Mouse (Mus musculus) embryonic facial prominence, embryonic 10.5 days (tissue): ENCODE measurements around the gene Btbd9. TPM values are rescaled to one million over a fixed set of nuclear protein-coding genes. Genes with fewer than 3 reads are reported as not detected.

Experiments
- DNase-seq: peaks from one replicate; pipeline ENCODE4 v3.0.0-alpha.2; 2017; ENCODE audit warnings: low spot score
- H3K27ac ChIP-seq: fragments of 300-500 bp; sonication (generic); replicated peaks from 2 replicates; pipeline ENCODE4 v1.5.1; 2016; ENCODE audit warnings: mild to moderate bottlenecking
- H3K27me3 ChIP-seq: fragments of 300-500 bp; sonication (generic); replicated peaks from 2 replicates; pipeline ENCODE4 v1.6.1; 2016; ENCODE audit warnings: low read depth, mild to moderate bottlenecking; ENCODE audit not compliant: poor library complexity, severe bottlenecking
- H3K36me3 ChIP-seq: fragments of 300-500 bp; sonication (generic); replicated peaks from 2 replicates; pipeline ENCODE4 v1.6.1; 2016; ENCODE audit warnings: mild to moderate bottlenecking, moderate library complexity
- H3K4me1 ChIP-seq: fragments of 300-500 bp; sonication (generic); 2 replicates; pipeline ENCODE4 v1.6.1; 2016
- H3K4me3 ChIP-seq: fragments of 300-500 bp; sonication (generic); 2 replicates; pipeline ENCODE4 v1.5.1; 2016; ENCODE audit warnings: mild to moderate bottlenecking, moderate library complexity
- H3K9me3 ChIP-seq: fragments of 300-500 bp; sonication (generic); 2 replicates; pipeline ENCODE4 v1.6.1; 2016; ENCODE audit warnings: mild to moderate bottlenecking
- WGBS: fragments of 180-500 bp; shearing (Covaris S2); methylation state at CpG from one replicate; pipeline ENCODE4 v1.1.7; 2016; 5-methylcytosine and 5-hydroxymethylcytosine counted together
- polyA plus RNA-seq: library from polyadenylated mRNA; unstranded; fragments of >200 nt; fragmentation: Nextera tagmentation; extraction: Ambion mirVana; gene quantifications from 2 replicates; pipeline ENCODE4 v1.2.1, GENCODE M21; 2016

The Btbd9 gene
- polyA plus RNA-seq, 1 experiment from 2014 or later: 58.1 TPM

- H3K4me3 ChIP-seq: no peak overlapping the region
- no peak overlapping the region for H3K27ac ChIP-seq
- DNase-seq: no peak
- 78% methylated on average over 4 of the region's 4 CpGs for WGBS
- H3K27me3 ChIP-seq: no peaks in the 10 kb centered on the region
- no peaks in the 10 kb centered on the region for H3K9me3 ChIP-seq
- H3K36me3 ChIP-seq: no peaks in the 10 kb centered on the region
- H3K4me1 ChIP-seq: peaks cover 18% of the 10 kb centered on the region
Observed at GRCm38 (mm10) chr17:30312688-30313087, 263.6 kb downstream of the Btbd9 start.

DNA sequence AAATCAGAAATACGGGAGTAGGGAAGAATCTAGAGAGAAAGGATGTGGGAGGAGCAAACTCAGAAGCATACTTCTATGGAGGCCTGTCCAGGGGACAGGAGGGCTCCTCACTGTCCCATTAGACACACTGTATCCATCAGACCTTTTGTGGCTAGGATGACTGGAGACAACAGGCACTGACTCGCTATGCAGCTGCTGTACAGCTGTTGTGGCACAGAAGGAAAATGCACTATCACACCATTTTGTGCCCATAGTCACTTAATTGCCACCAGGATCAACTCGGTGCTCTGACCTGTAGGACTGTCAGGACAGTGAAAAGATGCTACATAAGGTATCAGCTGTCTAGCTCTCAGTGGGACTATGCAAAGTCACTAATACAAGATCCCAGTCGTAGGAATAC lies 266.7 kb downstream of the Btbd9 start:
- 84% methylated on average over 4 of the region's 4 CpGs for WGBS

DNA sequence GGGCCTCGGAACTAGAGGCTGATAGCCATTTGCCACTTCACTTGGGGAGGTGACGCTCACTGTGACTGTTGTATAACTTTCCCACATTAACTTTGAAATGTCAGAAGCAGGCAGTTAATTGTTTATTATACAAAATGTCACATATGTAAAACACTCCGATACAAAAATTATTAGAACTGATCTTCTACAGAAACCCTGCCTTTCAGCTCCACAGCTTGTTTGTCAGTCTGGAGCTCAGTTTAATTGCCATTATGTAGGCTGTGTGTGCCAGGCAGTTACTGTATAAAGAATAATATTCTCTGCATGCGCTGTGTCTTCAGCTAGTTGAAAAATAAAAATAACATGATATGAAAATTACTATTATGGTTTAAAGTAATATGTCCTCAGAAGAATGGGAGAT lies 267.4 kb downstream of the Btbd9 start:
- Histone ChIP-seq H3K27ac (no peak overlapping the region), H3K4me1 (peaks cover 15% of the 10 kb centered on the region), H3K4me3 (no peak overlapping the region), H3K27me3 (no peaks in the 10 kb centered on the region), H3K36me3 (no peaks in the 10 kb centered on the region), H3K9me3 (no peaks in the 10 kb centered on the region)
- DNase-seq: no peak
- 89% methylated on average over 4 of the region's 4 CpGs for WGBS

More for the DNA sequence above, 266.7 kb downstream of the Btbd9 start:
- Histone ChIP-seq H3K9me3 (no peaks in the 10 kb centered on the region), H3K27me3 (no peaks in the 10 kb centered on the region), H3K4me3 (no peak overlapping the region), H3K4me1 (peaks cover 15% of the 10 kb centered on the region), H3K36me3 (no peaks in the 10 kb centered on the region), H3K27ac (no peak overlapping the region)
- no peak for DNase-seq

DNA sequence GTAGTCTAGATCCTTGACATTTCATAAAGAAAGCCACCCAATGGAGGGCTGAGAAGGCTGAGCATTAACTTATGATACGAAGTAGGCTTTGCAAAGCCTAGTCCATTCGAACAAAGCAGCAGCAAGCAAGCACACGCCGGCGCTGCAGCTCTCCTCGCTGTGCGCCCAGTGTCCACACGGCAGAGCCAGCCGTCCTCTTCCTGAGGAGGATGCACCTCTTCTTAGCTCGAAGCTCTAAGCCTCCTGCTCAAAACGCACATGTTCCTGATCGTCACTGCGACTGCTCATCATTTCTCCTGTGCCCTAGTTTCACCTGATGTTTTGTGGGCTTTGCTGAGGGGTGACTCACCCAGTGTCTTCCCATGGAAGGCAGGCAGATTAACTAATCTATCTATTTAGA lies 268.0 kb downstream of the Btbd9 start:
- no peak overlapping the region for H3K27ac ChIP-seq
- no peak overlapping the region for H3K4me3 ChIP-seq
- WGBS: 89% methylated on average over 13 of the region's 13 CpGs
- no peak for DNase-seq
- no peaks in the 10 kb centered on the region for H3K36me3 ChIP-seq
- H3K27me3 ChIP-seq: no peaks in the 10 kb centered on the region
- peaks cover 15% of the 10 kb centered on the region for H3K4me1 ChIP-seq
- H3K9me3 ChIP-seq: no peaks in the 10 kb centered on the region

DNA sequence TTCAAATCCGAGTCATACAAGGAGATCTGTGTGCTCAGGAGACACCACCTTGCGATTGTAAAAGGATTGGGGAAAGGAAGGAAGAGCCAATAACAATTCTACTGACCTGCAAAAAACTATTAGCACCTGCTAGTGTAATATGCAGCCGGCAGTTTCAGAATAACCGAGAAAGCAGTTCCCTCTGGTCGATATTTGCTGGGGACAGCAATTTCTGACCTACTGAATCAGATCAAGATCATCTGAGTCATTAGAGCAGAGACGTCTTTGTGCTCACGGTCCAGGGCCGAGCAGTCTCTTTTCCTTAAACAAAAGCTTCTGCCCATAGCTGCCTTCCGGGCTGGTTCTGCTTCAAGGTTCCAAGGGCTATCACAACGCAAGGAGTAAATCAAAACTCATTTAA lies 269.1 kb downstream of the Btbd9 start:
- 81% methylated on average over 10 of the region's 10 CpGs for WGBS
- Histone ChIP-seq H3K27me3 (no peaks in the 10 kb centered on the region), H3K4me3 (no peak overlapping the region), H3K9me3 (no peaks in the 10 kb centered on the region), H3K36me3 (no peaks in the 10 kb centered on the region), H3K27ac (no peak overlapping the region), H3K4me1 (peaks cover 9% of the 10 kb centered on the region; the same call in 1 of the 2 replicates)
- no peak for DNase-seq

DNA sequence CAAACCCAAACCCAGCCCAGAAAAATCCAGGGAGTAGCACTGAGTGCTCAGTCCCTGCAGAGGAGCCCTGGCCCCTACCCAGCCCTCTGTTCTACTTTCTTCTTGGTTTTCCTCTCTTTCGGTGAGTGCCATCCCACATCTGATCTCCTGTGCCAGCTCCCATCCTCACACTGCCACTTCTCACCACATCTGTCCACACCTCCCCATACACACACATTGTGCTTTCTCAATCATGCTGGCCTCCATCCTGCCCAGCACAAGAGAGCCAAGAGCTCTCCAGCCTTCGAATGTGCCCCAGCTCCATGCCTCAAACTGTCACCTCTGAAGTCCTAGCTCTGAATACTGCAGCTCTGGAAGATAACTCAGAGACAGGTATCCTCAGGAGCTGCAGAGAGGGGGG lies 271.5 kb downstream of the Btbd9 start:
- H3K4me1 ChIP-seq: peaks cover 14% of the 10 kb centered on the region; the same call in 1 of the 2 replicates
- no peaks in the 10 kb centered on the region for H3K36me3 ChIP-seq
- no peak overlapping the region for H3K4me3 ChIP-seq
- WGBS: 89% methylated on average over 2 of the region's 2 CpGs
- no peak for DNase-seq
- no peak overlapping the region; the same call in 1 of the 2 replicates for H3K27ac ChIP-seq
- H3K27me3 ChIP-seq: no peaks in the 10 kb centered on the region
- H3K9me3 ChIP-seq: no peaks in the 10 kb centered on the region

GRCm38 (mm10) chr17:30301338-30301737 lies 274.9 kb downstream of the Btbd9 start:
- Histone ChIP-seq H3K9me3 (no peaks in the 10 kb centered on the region), H3K4me1 (peaks cover 10% of the 10 kb centered on the region), H3K27me3 (no peaks in the 10 kb centered on the region), H3K4me3 (no peak overlapping the region), H3K27ac (no peak overlapping the region), H3K36me3 (peaks cover 14% of the 10 kb centered on the region)
- DNase-seq: no peak
- 79% methylated on average over 2 of the region's 2 CpGs for WGBS

- H3K27me3 ChIP-seq: no peaks in the 10 kb centered on the region
- DNase-seq: no peak
- peaks cover 14% of the 10 kb centered on the region for H3K36me3 ChIP-seq
- peak overlapping the region; percentile 2 for H3K27ac ChIP-seq
- WGBS: 93% methylated on average over 8 of the region's 8 CpGs
- peaks cover 29% of the 10 kb centered on the region for H3K4me1 ChIP-seq
- no peaks in the 10 kb centered on the region for H3K9me3 ChIP-seq
- H3K4me3 ChIP-seq: no peak overlapping the region
Observed at GRCm38 (mm10) chr17:30297432-30297831, 278.9 kb downstream of the Btbd9 start.

DNA sequence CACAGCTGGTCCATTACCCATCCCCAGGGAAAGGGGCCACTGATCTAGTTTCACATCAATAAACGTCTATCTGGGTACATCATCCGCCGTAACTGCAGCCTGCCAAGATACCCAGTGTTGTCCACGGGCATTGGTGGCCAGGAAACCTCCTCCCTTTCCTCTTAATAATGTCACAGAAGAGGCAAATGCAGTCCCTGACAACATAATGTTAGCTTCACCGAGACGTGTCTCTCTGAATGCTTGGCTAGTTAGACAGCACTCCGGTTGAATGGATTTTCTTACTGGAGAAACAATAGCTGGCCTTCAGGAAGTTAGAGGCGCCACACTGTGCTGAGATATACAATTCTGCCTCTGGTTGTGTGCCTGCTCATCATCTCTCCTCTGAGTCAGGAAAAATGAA lies 280.2 kb downstream of the Btbd9 start:
- Histone ChIP-seq H3K27ac (0 out of 2 replicates have a peak overlapping the region, but pooled peaks have one; percentile 24), H3K9me3 (no peaks in the 10 kb centered on the region), H3K36me3 (peaks cover 14% of the 10 kb centered on the region), H3K4me1 (peaks cover 41% of the 10 kb centered on the region), H3K4me3 (no peak overlapping the region), H3K27me3 (no peaks in the 10 kb centered on the region)
- DNase-seq: no peak
- 51% methylated on average over 8 of the region's 8 CpGs for WGBS

DNA sequence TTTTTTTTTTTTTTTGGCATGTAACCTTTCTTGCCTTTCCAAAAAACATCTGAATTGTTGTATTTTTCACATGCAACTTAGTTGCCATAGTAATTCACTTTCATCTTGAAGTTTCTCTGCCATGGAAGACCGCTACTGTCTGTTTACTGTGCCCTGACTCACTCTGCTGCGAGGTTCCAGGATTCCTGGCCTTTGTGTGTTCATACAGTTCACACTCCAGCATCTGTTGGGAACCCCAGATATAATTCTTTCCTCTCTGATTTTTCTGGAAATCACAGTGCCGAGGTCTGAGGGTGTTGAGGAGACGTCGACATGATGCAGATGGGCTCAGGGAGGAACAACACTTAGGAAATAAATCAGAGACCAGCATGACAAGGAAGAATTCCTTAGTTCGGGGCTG lies 283.6 kb downstream of the Btbd9 start:
- DNase-seq: no peak
- 87% methylated on average over 6 of the region's 6 CpGs for WGBS
- peaks cover 7% of the 10 kb centered on the region for H3K36me3 ChIP-seq
- no peak overlapping the region for H3K27ac ChIP-seq
- peaks cover 38% of the 10 kb centered on the region for H3K4me1 ChIP-seq
- no peak overlapping the region for H3K4me3 ChIP-seq
- H3K9me3 ChIP-seq: no peaks in the 10 kb centered on the region
- no peaks in the 10 kb centered on the region for H3K27me3 ChIP-seq

DNA sequence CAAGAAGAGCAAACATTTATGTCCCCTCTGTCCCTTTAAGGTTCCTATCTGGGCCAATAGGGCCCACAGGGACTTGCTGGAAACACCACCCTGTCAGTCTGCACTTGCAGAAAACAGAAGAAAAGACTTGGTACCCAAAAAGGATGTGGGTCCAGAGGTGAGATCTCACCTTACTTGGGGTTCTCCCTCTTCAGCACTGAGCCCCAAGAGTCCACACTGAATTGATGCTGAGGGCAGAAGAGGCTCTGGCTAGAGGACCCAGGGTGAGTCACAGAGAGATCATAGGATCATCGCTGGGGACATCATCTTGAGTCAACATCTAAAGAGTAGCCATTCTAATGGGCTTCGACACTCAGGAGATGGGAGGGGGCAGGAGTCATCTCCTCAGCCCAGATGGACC lies 290.6 kb downstream of the Btbd9 start:
- Histone ChIP-seq H3K4me3 (no peak overlapping the region), H3K4me1 (peaks cover 18% of the 10 kb centered on the region), H3K36me3 (no peaks in the 10 kb centered on the region), H3K27ac (no peak overlapping the region), H3K27me3 (no peaks in the 10 kb centered on the region), H3K9me3 (no peaks in the 10 kb centered on the region)
- no peak for DNase-seq
- 93% methylated on average over 2 of the region's 2 CpGs for WGBS

- no peaks in the 10 kb centered on the region for H3K36me3 ChIP-seq
- no peak overlapping the region for H3K27ac ChIP-seq
- H3K4me3 ChIP-seq: no peak overlapping the region
- peaks cover 39% of the 10 kb centered on the region for H3K4me1 ChIP-seq
- H3K27me3 ChIP-seq: no peaks in the 10 kb centered on the region
- no peak for DNase-seq
- H3K9me3 ChIP-seq: no peaks in the 10 kb centered on the region
- WGBS: 90% methylated on average over 4 of the region's 4 CpGs
Observed at GRCm38 (mm10) chr17:30283460-30284050, 292.7 kb downstream of the Btbd9 start.

DNA sequence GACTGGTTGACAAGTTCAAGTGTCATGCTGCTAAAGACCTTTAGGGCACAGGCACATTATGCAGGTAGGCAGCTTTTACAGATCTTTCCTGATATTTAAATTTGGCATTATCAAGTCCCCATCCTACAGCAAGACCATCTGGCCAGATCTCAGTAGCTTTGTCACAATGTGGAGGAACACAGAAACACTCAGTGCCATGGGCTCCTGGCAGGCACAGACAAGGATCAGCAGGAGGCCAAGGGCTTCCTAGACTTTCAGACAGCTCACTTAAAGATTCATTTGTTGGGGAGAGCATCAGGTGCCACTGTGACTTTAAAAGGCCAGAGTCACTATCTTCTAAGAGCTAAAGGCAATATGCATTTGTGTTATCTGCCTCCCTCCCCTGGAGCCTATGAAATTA lies 293.3 kb downstream of the Btbd9 start:
- Histone ChIP-seq H3K36me3 (no peaks in the 10 kb centered on the region), H3K27me3 (no peaks in the 10 kb centered on the region), H3K27ac (no peak overlapping the region), H3K9me3 (no peaks in the 10 kb centered on the region), H3K4me1 (peaks cover 40% of the 10 kb centered on the region), H3K4me3 (no peak overlapping the region)
- no peak for DNase-seq
